Mouse (Mus musculus) bone marrow, adult 2 months (tissue): ENCODE measurements around the gene Klc4.

Experiments used
- CTCF ChIP-seq: fragments of 200-500 bp; IDR thresholded peaks from 2 replicates; pipeline ENCODE4 v1.5.1; 2011; ENCODE audit warnings: low read length, control low read depth; ENCODE audit not compliant: control insufficient read depth, insufficient read depth
- POLR2A ChIP-seq: fragments of 200-500 bp; IDR thresholded peaks from 2 replicates; pipeline ENCODE4 v1.6.1; 2011; ENCODE audit warnings: low read depth, mild to moderate bottlenecking, control low read depth, low read length, borderline replicate concordance; ENCODE audit not compliant: control insufficient read depth

GRCm38 (mm10) chr17:46649811-46650210 is 4.0 kb upstream of the Klc4 start:
- TF ChIP-seq POLR2A, result no peak
- TF ChIP-seq CTCF, result no peak
